Mouse (Mus musculus) spleen, adult 2 months (tissue): ENCODE results near the gene Auts2.

Experiments
- CTCF ChIP-seq: fragments of 200-500 bp; IDR thresholded peaks from 2 replicates; pipeline ENCODE4 v1.5.1; 2011; ENCODE audit warnings: mild to moderate bottlenecking, inconsistent platforms; ENCODE audit not compliant: insufficient read depth, insufficient read length, insufficient replicate concordance; ENCODE audit errors: extremely low read depth
- POLR2A ChIP-seq: fragments of 200-500 bp; IDR thresholded peaks from 2 replicates; pipeline ENCODE4 v1.6.1; 2011; ENCODE audit warnings: low read depth, low read length, inconsistent platforms

DNA sequence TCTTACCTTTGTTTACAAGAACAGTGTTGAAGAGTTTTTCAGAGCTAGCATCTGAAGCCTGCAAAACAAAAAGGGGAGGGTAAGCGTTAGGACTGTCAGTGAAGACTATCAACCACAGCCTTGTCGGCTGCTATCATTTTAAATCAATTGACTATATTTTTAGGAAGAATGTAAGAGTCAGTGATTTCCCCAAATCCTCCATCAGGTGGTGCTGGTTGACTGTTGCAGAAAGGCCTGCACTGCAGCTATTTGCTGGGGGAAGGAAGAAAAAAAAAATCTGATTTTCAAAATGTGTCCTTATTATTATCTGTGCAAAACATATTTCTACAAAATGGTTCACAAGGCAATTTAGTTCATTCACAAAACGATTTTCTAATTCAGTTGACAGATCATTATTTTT, 1009.3 kb downstream of the Auts2 start:
- TF ChIP-seq CTCF (no peak; the same call in 1 of the 2 replicates), POLR2A (no peak)
